Mouse (Mus musculus) adrenal gland, adult 2 months (tissue): ENCODE data around the gene Alox15. TPM values are rescaled to one million over a fixed set of nuclear protein-coding genes. Genes with fewer than 3 reads are reported as not detected.
A peak's percentile ranks its signal among the peaks of the same experiment; 100 is the strongest.

Experiments used
- DNase-seq: peaks from one replicate; pipeline ENCODE4 v3.0.0; 2021
- polyA plus RNA-seq: library from polyadenylated mRNA; depleted of rRNA; stranded (reverse); fragments of >200 nt; gene quantifications from 2 replicates; pipeline ENCODE4 v1.2.3, GENCODE M21; 2012; rRNA removed
- total RNA-seq, 2 experiments: library from RNA; stranded (reverse); gene quantifications; 2 replicates each; pipeline ENCODE4 v1.2.3; 2021

Alox15 gene
- total and polyA plus RNA-seq, 3 experiments, result 2.7 to 6.8 (median 2.8) TPM

GRCm38 (mm10) chr11:70308296-70308695, 43.5 kb downstream of the Alox15 start:
- no peak for DNase-seq

DNA sequence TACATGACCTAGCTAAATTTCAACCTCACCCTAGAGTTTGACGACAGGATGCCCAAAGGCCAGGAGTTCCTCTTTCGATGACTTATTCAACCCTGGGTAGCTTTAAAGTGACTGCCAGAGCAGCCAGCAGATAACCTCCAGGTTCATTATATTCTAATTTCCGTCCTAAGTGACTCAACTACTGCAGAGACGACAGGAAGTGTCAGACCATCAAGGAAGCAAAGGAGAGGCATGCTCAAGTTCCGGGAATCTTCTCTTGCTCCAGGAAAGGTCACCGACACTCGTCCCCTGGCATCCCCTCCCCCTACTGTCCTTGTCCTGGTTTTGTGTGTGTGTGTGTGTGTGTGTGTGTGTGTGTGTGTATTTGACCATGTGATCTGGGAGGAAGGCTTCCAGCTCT, 45.7 kb downstream of the Alox15 start:
- DNase-seq, result peak; percentile 67

- peak; percentile 35 for DNase-seq
Observed at GRCm38 (mm10) chr11:70302293-70302692, 49.5 kb downstream of the Alox15 start.

GRCm38 (mm10) chr11:70297836-70298454, 53.9 kb downstream of the Alox15 start:
- DNase-seq, result no peak

DNA sequence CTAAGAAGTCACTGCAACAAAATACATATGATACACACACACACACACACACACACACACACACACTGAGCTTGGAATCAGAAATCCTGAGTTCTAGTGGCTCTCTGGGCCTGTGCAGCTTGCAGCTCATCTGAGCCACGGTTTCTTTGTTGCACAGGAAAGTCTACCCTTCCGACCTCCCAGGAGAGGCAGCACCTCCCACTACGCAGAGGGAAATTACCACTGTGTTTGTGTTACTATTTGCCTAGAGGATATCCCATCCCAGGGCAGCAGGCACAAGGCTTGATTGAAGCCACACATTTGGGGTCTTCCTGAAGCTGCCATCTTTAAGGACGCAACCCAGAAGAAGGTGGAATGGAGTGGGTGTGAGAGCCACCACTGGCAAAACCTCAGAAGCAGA, 54.4 kb downstream of the Alox15 start:
- no peak for DNase-seq

Other genes with a start within 250 kb of the Alox15 start
- gene Mgl2, start 221.7 kb downstream of the Alox15 start, total RNA-seq, result 1 to 10 TPM; 3.5 to 8.1 TPM
- 2.2 and 2.3 TPM in 2 replicates for gene Mgl2, start 221.7 kb downstream of the Alox15 start, polyA plus RNA-seq
- 1 to 10 TPM; 1.9 to 6.1 TPM for gene Clec10a, start 195.8 kb downstream of the Alox15 start, total RNA-seq
- gene Clec10a, start 195.8 kb downstream of the Alox15 start, polyA plus RNA-seq, result 1.2 and 1.7 TPM in 2 replicates
- under 1 TPM in 1 of 2 experiments, not detected in 1; 0.73 TPM for gene Slc16a11, start 139.3 kb downstream of the Alox15 start, total RNA-seq
- gene Slc16a11, start 139.3 kb downstream of the Alox15 start, polyA plus RNA-seq, result 0.68 and 2.4 TPM in 2 replicates
- 1 to 10 TPM; 2.7 to 3.7 TPM for gene Slc16a13, start 131.0 kb downstream of the Alox15 start, total RNA-seq
- gene Slc16a13, start 131.0 kb downstream of the Alox15 start, polyA plus RNA-seq, result 5.0 and 5.6 TPM in 2 replicates
- 10 to 100 TPM in 1 of 2 experiments, 1 to 10 TPM in 1; 8.6 to 11.3 TPM for gene Bcl6b, start 122.2 kb downstream of the Alox15 start, total RNA-seq
- gene Bcl6b, start 122.2 kb downstream of the Alox15 start, polyA plus RNA-seq, result 25.3 and 27.8 TPM in 2 replicates
- 10 to 100 TPM; 44.7 to 52.1 TPM for gene 0610010K14Rik, start 114.1 kb downstream of the Alox15 start, total RNA-seq
- gene 0610010K14Rik, start 114.1 kb downstream of the Alox15 start, polyA plus RNA-seq, result 54.7 and 56.2 TPM in 2 replicates
- 1 to 10 TPM; 3.2 to 6.2 TPM for gene Gm21988, start 112.2 kb downstream of the Alox15 start, total RNA-seq
- 6.9 and 7.8 TPM in 2 replicates for gene Gm21988, start 112.2 kb downstream of the Alox15 start, polyA plus RNA-seq
- 100 to 1,000 TPM; 220 to 243 TPM for gene Rnasek, start 112.2 kb downstream of the Alox15 start, total RNA-seq
- 332 and 351 TPM in 2 replicates for gene Rnasek, start 112.2 kb downstream of the Alox15 start, polyA plus RNA-seq
- 1 to 10 TPM; 1.3 to 1.6 TPM for gene Alox12, start 96.7 kb downstream of the Alox15 start, total RNA-seq
- 1.7 and 1.8 TPM in 2 replicates for gene Alox12, start 96.7 kb downstream of the Alox15 start, polyA plus RNA-seq
- not detected for gene Alox12e, start 29.4 kb downstream of the Alox15 start, total RNA-seq
- gene Alox12e, start 29.4 kb downstream of the Alox15 start, polyA plus RNA-seq, result 0.06 TPM in 1 of 2 replicates, not detected in the other
- gene Pelp1, start 58.0 kb upstream of the Alox15 start, total RNA-seq, result 10 to 100 TPM; 15.4 to 22.2 TPM
- gene Pelp1, start 58.0 kb upstream of the Alox15 start, polyA plus RNA-seq, result 25.0 and 39.1 TPM in 2 replicates
- gene Arrb2, start 80.6 kb upstream of the Alox15 start, total RNA-seq, result 10 to 100 TPM; 27.2 to 27.7 TPM
- gene Arrb2, start 80.6 kb upstream of the Alox15 start, polyA plus RNA-seq, result 24.2 and 26.9 TPM in 2 replicates
- gene Med11, start 99.9 kb upstream of the Alox15 start, total RNA-seq, result 10 to 100 TPM; 20.4 to 21.6 TPM
- 8.9 TPM in 2 replicates for gene Med11, start 99.9 kb upstream of the Alox15 start, polyA plus RNA-seq
- 1 to 10 TPM; 1.2 to 1.5 TPM for gene Zmynd15, start 107.4 kb upstream of the Alox15 start, total RNA-seq
- 4.6 and 5.3 TPM in 2 replicates for gene Zmynd15, start 107.4 kb upstream of the Alox15 start, polyA plus RNA-seq
- gene Cxcl16, start 108.0 kb upstream of the Alox15 start, total RNA-seq, result 10 to 100 TPM in 1 of 2 experiments, 1 to 10 TPM in 1; 9.4 to 14.0 TPM
- gene Cxcl16, start 108.0 kb upstream of the Alox15 start, polyA plus RNA-seq, result 16.2 and 18.7 TPM in 2 replicates
- 1 to 10 TPM in 1 of 2 experiments, under 1 TPM in 1; 0.52 to 1.5 TPM for gene Tm4sf5, start 153.2 kb upstream of the Alox15 start, total RNA-seq
- 0.51 TPM in 1 of 2 replicates, not detected in the other for gene Tm4sf5, start 153.2 kb upstream of the Alox15 start, polyA plus RNA-seq
- gene Vmo1, start 162.6 kb upstream of the Alox15 start, total RNA-seq, result under 1 TPM in 1 of 2 experiments, not detected in 1; 0.45 TPM
- gene Vmo1, start 162.6 kb upstream of the Alox15 start, polyA plus RNA-seq, result not detected in 2 replicates
- gene Gltpd2, start 167.2 kb upstream of the Alox15 start, total RNA-seq, result under 1 TPM in 1 of 2 experiments, not detected in 1; 0.23 TPM
- gene Gltpd2, start 167.2 kb upstream of the Alox15 start, polyA plus RNA-seq, result 0.22 and 0.31 TPM in 2 replicates
- gene Psmb6, start 173.3 kb upstream of the Alox15 start, total RNA-seq, result 100 to 1,000 TPM; 269 to 295 TPM
- 227 and 268 TPM in 2 replicates for gene Psmb6, start 173.3 kb upstream of the Alox15 start, polyA plus RNA-seq
- not detected for gene Gm40193, start 180.9 kb upstream of the Alox15 start, total RNA-seq
- gene Gm40193, start 180.9 kb upstream of the Alox15 start, polyA plus RNA-seq, result not detected in 2 replicates
- gene Pld2, start 188.0 kb upstream of the Alox15 start, total RNA-seq, result 10 to 100 TPM in 1 of 2 experiments, 1 to 10 TPM in 1; 8.0 to 10.9 TPM
- gene Pld2, start 188.0 kb upstream of the Alox15 start, polyA plus RNA-seq, result 12.8 and 18.4 TPM in 2 replicates
- 10 to 100 TPM; 44.8 to 46.0 TPM for gene Mink1, start 210.8 kb upstream of the Alox15 start, total RNA-seq
- gene Mink1, start 210.8 kb upstream of the Alox15 start, polyA plus RNA-seq, result 59.1 and 62.8 TPM in 2 replicates